Mouse (Mus musculus) gonadal fat pad, adult 2 months (tissue): Measurements from ENCODE around the gene Sucnr1. TPM values are rescaled to one million over a fixed set of nuclear protein-coding genes. Genes with fewer than 3 reads are reported as not detected.

Experiments
- DNase-seq: peaks from one replicate; pipeline ENCODE4 v3.0.0-alpha.2; 2012; ENCODE audit warnings: low read depth
- polyA plus RNA-seq: library from polyadenylated mRNA; depleted of rRNA; stranded (reverse); fragments of >200 nt; gene quantifications from 2 replicates; pipeline ENCODE4 v1.2.3, GENCODE M21; 2012; rRNA removed

Sucnr1 gene
- polyA plus RNA-seq, 1 experiment = 58.1 TPM

DNA sequence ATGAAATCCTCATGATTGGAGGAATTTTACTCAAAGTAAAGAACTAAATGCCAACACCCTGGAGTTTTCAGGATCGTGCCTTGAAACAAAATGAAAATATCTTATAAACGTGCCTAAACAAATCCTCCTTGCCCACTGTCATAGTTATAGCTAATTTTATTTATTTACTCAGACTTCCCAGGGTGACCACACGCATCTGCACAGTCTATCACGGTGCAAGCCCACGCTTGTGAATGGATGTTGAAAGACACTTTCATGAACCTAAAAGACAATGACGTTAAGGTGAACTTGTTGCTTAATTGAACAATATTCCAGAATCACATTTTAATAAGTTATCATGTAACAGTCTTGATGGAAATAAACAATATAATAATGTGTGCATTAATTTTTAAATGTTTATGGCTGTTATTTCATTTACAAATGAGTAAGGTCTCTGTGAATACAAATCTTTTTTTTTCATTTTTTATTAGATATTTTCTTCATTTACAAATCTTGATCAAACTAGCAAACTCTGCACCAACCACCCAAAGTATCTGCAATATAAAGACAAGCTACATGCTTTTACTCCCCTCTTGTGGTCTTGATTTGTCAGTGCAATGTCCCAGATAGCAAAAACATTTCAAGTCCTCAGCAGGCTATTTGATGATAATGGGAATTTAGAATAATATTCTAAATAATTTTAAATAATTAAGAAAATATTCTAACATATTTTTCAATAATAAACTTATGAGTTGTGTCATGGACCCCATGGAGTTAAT is 30.4 kb downstream of the Sucnr1 start:
- no peak for DNase-seq

GRCm38 (mm10) chr3:60114571-60114970 is 32.9 kb downstream of the Sucnr1 start:
- no peak for DNase-seq

DNA sequence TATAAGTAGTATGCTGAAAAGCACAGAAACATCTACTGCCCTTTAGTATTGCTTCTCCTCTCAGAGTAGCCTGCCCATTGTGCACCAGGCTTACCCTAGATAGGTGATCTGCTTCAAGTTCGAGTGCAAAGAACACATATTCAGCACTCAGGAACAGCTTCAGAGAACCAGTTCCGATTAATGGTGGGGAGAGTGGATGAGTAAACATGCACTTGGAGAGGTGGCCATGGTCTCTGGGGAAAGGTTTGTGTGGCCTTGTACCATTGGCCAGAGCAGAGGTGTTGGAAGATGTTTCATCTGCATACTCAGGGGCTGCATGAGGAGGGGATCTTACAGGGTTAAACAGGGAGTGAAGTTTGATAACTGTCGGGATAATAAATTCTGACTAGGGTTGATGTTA is 39.8 kb downstream of the Sucnr1 start:
- no peak for DNase-seq

- DNase-seq = no peak
These were observed 42.5 kb downstream of the Sucnr1 start for GRCm38 (mm10) chr3:60123859-60124794.

GRCm38 (mm10) chr3:60126564-60126963 is 44.9 kb downstream of the Sucnr1 start:
- DNase-seq = no peak

DNA sequence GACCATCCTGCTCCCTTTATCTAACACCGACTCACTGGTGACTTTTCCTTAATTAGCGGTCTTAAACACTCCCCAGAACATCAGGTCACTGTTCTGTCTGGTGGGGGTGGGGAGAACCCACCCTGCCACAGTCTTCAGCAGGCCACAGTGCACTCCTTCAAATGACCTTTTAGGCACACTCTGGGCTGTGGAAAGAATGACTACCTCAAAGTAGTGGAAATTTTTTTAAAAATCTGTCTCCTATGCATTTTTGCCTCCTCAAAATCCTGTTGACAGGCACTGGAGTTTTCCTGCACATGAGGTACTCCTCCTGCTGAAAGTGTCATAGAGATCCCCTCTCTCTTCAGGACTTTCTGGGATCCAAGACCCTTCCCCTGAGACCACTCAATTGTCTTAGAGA is 46.6 kb downstream of the Sucnr1 start:
- no peak for DNase-seq

DNA sequence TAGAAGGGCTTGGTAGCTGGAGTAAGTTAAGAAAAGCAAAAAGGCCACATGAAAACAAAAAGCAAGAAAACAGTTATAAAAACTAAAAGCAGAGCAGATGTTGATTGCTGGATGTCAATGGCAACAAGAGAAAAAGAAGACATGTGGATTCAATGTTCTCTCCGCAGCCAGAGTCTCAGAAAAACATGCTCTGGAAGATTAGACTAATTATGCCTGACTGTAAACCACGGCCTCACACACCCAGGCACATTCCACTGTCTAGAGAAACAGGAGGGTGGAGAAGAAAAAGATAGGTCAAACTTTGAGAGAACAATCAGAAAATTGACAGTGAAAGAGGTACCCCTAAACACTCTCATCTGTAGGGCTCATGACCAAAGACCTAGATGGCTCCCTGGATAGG is 54.1 kb downstream of the Sucnr1 start:
- no peak for DNase-seq

Other genes with a start within 250 kb of the Sucnr1 start
- gene Gm8298, start 220.8 kb upstream of the Sucnr1 start, polyA plus RNA-seq = not detected in 2 replicates
- not detected in 2 replicates for gene C130079G13Rik, start 156.7 kb upstream of the Sucnr1 start, polyA plus RNA-seq
- gene Aadacl2, start 75.1 kb upstream of the Sucnr1 start, polyA plus RNA-seq = not detected in 2 replicates
- gene Aadac, start 56.2 kb upstream of the Sucnr1 start, polyA plus RNA-seq = 0.92 and 2.1 TPM in 2 replicates